Comparison of ENCODE assay signal across 8 mouse cellular contexts in the genomic region with DNA sequence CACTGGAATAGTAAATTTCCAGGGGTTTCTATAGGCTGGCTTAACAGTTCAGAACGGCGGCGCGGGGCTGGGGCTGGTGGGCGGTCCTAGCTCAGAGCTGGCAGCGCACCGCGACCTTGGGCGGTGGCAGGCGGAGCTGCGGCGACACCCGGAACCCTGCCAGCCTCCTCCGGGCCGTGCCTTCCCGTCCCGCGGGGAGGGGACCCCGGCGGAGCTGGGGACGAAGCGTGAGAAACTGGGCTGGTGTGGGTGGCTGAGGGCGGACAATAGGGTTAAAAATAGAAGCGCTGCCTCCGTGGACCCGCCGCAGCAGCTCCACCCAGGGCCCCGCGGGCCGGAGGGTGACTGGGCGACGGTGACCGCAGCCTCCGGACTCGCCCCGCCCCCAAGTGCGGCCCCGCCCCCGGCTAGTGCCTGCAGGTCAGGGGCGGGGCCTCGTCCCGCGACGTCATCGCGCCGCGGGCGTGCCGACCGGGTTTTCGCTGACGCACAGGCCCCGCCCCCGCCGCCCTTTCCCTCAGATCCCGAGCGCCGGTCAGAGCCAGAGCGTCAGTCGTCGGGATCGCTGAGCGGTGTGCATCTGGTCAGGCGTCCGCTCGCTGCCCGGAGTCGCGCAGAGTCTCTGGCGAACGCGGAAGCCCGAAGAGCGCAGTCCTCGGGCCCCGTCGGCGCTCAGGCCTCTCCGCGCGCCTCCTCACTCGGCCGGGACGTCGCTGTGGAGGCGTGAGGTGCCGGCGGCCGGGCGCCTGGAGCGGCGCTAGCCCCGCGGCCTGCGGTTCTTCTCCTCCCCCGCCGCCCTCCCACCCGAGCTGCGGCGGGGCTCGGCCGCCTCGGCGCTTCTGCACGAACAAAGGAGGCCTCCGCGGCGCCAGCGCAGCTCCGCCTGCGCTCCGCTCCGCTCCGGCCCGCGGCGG. TPM values are rescaled to one million over a fixed set of nuclear protein-coding genes. Genes with fewer than 3 reads are reported as not detected.
DNase-seq lines count a peak whose midpoint lies in the region; ATAC-seq and TF ChIP-seq lines count a peak whose summit lies in the region.

A gene (plus strand): TSS at position 538 of the 914 bp plus-strand sequence.

- under 1% methylated on average over 99 of the region's 118 CpGs for WGBS in forebrain, embryonic 14.5 days
- under 1% methylated on average over 106 of the region's 118 CpGs for WGBS in neural tube, embryonic 15.5 days

- H3K27ac ChIP-seq in ES-Bruce4 (ENCODE audit: insufficient read depth, low read length) = peak within 1 kb of the TSS; percentile 90
- H3K27ac ChIP-seq in forebrain, embryonic 14.5 days (ENCODE audit: low read depth, low read length) = peak within 1 kb of the TSS; percentile 100
- H3K27ac ChIP-seq in neural tube, embryonic 15.5 days (replicated peaks) = peak within 1 kb of the TSS; percentile 99

- intact Hi-C loops in heart, postnatal 14 days (cut with DNase I) = loop anchor here (5.0 to 10.0 kb wide), 3 partner anchors 235 to 1873 kb away; a partner anchor contains a TSS

- 0 out of 2 replicates have a peak, but pooled peaks have one; percentile 24 for TF ChIP-seq EP300 in ES-Bruce4 (IDR thresholded peaks at IDR 0.05; ENCODE audit: insufficient read depth, low read depth, low read length)

- H3K9ac ChIP-seq in ES-Bruce4 (ENCODE audit: low read depth, poor library complexity, severe bottlenecking) = peak within 1 kb of the TSS; percentile 98
- peak within 1 kb of the TSS; percentile 100 for H3K9ac ChIP-seq in forebrain, embryonic 14.5 days (ENCODE audit: low read length)
- H3K9ac ChIP-seq in neural tube, embryonic 15.5 days (replicated peaks) = peak within 1 kb of the TSS; percentile 100

- H3K4me3 ChIP-seq in ES-Bruce4 (ENCODE audit: low read depth, low read length) = peak within 1 kb of the TSS; percentile 99
- H3K4me3 ChIP-seq in forebrain, embryonic 14.5 days (ENCODE audit: low read depth, low read length) = peak within 1 kb of the TSS; percentile 97
- H3K4me3 ChIP-seq in neural tube, embryonic 15.5 days (replicated peaks) = peak within 1 kb of the TSS; percentile 97

- peak within 1 kb of the TSS; percentile 83 for H3K4me2 ChIP-seq in forebrain, embryonic 14.5 days (ENCODE audit: low read length)
- H3K4me2 ChIP-seq in neural tube, embryonic 15.5 days = peak within 1 kb of the TSS; percentile 71

- TF ChIP-seq CTCF in ES-Bruce4 (IDR thresholded peaks at IDR 0.05; ENCODE audit: low read depth, low read length) = no peak

- ATAC-seq in cerebellum, adult (ENCODE audit: insufficient number of reproducible peaks, low FRiP score, low TSS enrichment) = peak; percentile 79
- peak; percentile 94 for ATAC-seq in forebrain, embryonic 14.5 days
- ATAC-seq in neural tube, embryonic 15.5 days (ENCODE audit: low FRiP score) = peak; percentile 96

- no peaks in the 10 kb centered on the region for H3K27me3 ChIP-seq in ES-Bruce4 (ENCODE audit: control insufficient read depth, insufficient read depth, low read length, poor library complexity, severe bottlenecking)
- no peaks in the 10 kb centered on the region for H3K27me3 ChIP-seq in forebrain, embryonic 14.5 days (replicated peaks; ENCODE audit: control insufficient read depth, insufficient read depth, low read length)
- H3K27me3 ChIP-seq in neural tube, embryonic 15.5 days (replicated peaks) = no peaks in the 10 kb centered on the region

- H3K4me1 ChIP-seq in ES-Bruce4 (ENCODE audit: control insufficient read depth, insufficient read depth, low read length) = peaks cover 2% of the 10 kb centered on the region
- H3K4me1 ChIP-seq in forebrain, embryonic 14.5 days (ENCODE audit: control insufficient read depth, insufficient read depth, low read length) = peaks cover 13% of the 10 kb centered on the region
- peaks cover 22% of the 10 kb centered on the region for H3K4me1 ChIP-seq in neural tube, embryonic 15.5 days

- DNase-seq in forebrain, embryonic 14.5 days (ENCODE audit: low spot score) = peak; percentile 97
- DNase-seq in heart, postnatal 14 days = peak; percentile 100
- peak; percentile 99 for DNase-seq in layer of hippocampus, adult 11-12 months (ENCODE audit: low spot score)
- DNase-seq in lung, adult 18-20 months = peak; percentile 96 to 98
- DNase-seq in testis, postnatal 14 days (ENCODE audit: low spot score) = peak; percentile 98

- no peaks in the 10 kb centered on the region for H3K9me3 ChIP-seq in ES-Bruce4 (replicated peaks; ENCODE audit: control insufficient read depth, insufficient read depth, low read length, poor library complexity, severe bottlenecking)
- H3K9me3 ChIP-seq in forebrain, embryonic 14.5 days (replicated peaks; ENCODE audit: control insufficient read depth, low read length) = no peaks in the 10 kb centered on the region
- H3K9me3 ChIP-seq in neural tube, embryonic 15.5 days (replicated peaks) = no peaks in the 10 kb centered on the region

- peak; percentile 97 for TF ChIP-seq POLR2A in ES-Bruce4 (IDR thresholded peaks at IDR 0.05; ENCODE audit: insufficient read depth, low read length)

- peaks cover 8% of the 10 kb centered on the region for H3K36me3 ChIP-seq in ES-Bruce4 (ENCODE audit: control insufficient read depth, insufficient read depth, low read length, poor library complexity, severe bottlenecking)
- H3K36me3 ChIP-seq in forebrain, embryonic 14.5 days (ENCODE audit: control insufficient read depth, insufficient read depth, low read length) = peaks cover 7% of the 10 kb centered on the region
- H3K36me3 ChIP-seq in neural tube, embryonic 15.5 days = peaks cover 3% of the 10 kb centered on the region; the same call in 1 of the 2 replicates

RNA-seq across cellular contexts. Expression of the gene that starts here (rescaled TPM):
- 80.6 and 87.9 TPM in 2 replicates for polyA plus RNA-seq in ES-Bruce4 (2011; ENCODE audit: insufficient read depth, insufficient read length, low read depth, missing spikeins)
- polyA plus RNA-seq in forebrain, embryonic 14.5 days (2014; fragmentation: Nextera tagmentation; extraction: Ambion mirVana) = 161 and 176 TPM in 2 replicates
- total RNA-seq in heart, postnatal 14 days (2021) = 100 to 1,000 TPM; 112 to 115 TPM
- polyA plus RNA-seq in neural tube, embryonic 15.5 days (2015; fragmentation: Nextera tagmentation; extraction: Ambion mirVana) = 149 and 174 TPM in 2 replicates

Comparison
In these comparisons a context has a peak if more than half of its experiments do, and no peak if none do; other contexts are left out.
1. Peak in every context shown above with its lines: DNase-seq, ATAC-seq, H3K4me3 ChIP-seq and H3K27ac ChIP-seq.